Mouse (Mus musculus): ENCODE measurements around the gene Cyp4a31. TPM values are rescaled to one million over a fixed set of nuclear protein-coding genes. Genes with fewer than 3 reads are reported as not detected.
A peak's percentile ranks its signal among the peaks of the same experiment; 100 is the strongest.
"Not testable (repeated sequence)": the region's sequence is repeated elsewhere in the genome, so short reads cannot be mapped to it uniquely, and the experiment has no call there.

Cyp4a31 gene
- polyA plus RNA-seq, 1 experiment from 2014 or later = not detected

DNA sequence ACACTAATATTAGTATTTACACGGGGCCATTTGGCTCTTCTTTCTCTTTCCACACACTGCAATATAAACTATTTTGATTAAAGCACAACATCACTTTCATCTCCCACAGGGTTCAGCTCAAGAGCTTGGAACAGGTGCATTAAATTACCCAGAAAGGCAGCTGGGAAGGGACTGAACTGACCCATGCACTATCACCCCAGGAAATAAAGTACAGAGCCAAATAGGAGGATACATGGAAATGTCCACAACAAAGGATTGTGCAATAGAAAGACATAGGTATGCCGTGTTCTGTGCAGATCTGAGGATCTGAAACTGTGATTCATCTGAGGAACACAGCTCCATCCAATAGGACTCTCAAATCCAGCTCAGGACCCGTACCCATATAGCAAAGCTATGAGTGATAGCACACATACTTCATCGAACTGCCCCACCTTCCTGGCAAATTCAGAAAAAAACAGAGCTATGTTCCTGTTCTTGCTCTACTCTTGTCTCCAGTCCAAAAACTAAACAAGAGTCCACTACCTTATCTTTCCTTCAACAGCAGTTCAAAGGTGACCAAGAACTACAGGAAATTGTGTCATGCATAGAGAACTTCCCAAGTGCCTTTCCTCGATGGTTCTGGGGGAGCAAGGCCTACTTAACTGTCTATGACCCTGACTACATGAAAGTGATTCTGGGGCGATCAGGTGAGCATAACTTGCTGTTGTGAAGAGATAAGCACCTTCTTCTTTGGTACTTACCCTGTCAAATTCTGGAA lies 1.2 kb downstream of the Cyp4a31 start:
- H3K4me2 ChIP-seq; H3K9me3 ChIP-seq (replicated peaks); H3K4me3 ChIP-seq (replicated peaks); H3K27me3 ChIP-seq; DNase-seq; H3K36me3 ChIP-seq; ATAC-seq (ENCODE audit: low read depth); H3K4me1 ChIP-seq (replicated peaks); H3K9ac ChIP-seq; H3K27ac ChIP-seq: not testable (repeated sequence)
- 44% methylated on average over 6 of the region's 6 CpGs for WGBS (ENCODE audit: insufficient replicate concordance)

DNA sequence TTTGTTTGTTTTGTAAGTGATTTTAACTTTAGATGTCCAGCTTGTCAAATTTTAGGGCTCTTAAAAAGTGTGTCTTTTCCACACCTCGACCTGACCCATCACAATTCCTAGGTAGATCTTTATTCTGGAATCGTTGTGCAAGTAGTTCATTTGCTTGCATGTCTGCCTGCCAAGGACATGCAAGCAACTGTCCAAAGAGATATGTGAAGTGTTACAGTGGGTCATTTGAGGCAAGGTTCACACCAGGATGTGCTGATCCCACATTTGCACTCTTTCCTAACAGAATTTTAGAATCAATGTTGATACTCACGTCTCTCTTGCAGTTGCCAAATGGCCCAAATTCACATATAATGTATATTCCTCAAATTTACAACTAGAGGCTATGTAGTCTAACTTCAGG lies 11.8 kb downstream of the Cyp4a31 start:
- no peak overlapping the region for H3K9ac ChIP-seq
- DNase-seq (no peak), ATAC-seq (ENCODE audit: low read depth) (no peak)
- H3K4me1 ChIP-seq (replicated peaks) = no peaks in the 10 kb centered on the region
- WGBS (ENCODE audit: insufficient replicate concordance) = 62% methylated on average over 3 of the region's 3 CpGs
- H3K4me3 ChIP-seq (replicated peaks) = no peak overlapping the region
- no peaks in the 10 kb centered on the region for H3K9me3 ChIP-seq (replicated peaks)
- H3K4me2 ChIP-seq = no peak overlapping the region
- no peak overlapping the region for H3K27ac ChIP-seq
- no peaks in the 10 kb centered on the region for H3K36me3 ChIP-seq
- no peaks in the 10 kb centered on the region for H3K27me3 ChIP-seq

DNA sequence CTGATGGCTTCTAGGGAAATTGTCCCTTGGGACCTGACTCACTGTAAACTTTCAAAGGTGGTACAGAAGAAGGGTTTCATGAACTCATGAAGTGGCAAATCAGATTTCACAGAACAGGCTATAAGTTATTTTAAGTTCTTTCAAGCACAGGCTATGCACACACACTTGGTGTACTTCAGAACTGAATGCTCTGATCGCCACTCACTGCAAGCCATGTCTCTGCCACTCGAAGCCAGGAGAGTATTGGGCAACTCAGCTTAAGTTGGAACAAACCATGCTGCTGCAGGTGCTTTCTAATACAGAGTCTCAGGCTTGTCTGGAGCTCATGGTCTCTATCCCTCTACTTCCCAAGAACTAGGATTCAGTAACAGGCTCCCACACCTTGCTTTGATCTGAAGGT lies 12.3 kb downstream of the Cyp4a31 start:
- WGBS (ENCODE audit: insufficient replicate concordance) = 53% methylated on average over 2 of the region's 2 CpGs

DNA sequence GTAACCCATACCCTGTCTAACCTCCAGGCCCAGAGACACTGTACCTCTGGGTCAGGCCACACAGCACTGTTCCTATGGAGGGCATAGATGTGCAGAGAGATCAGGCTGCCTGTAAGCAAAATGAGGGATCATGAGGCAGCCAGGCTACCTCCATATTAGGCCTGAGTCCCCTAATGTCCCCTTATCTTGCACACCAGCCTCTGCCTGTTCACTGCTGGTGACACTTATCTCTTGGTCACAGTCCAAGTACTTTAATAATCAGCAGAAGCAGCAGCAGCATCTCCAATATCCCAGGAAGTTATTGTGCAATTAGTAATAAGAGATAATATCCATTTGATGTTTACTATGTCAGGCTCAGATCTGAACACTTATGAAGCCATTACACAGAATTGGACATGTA lies 19.6 kb downstream of the Cyp4a31 start:
- Histone ChIP-seq H3K9me3 (replicated peaks) (no peaks in the 10 kb centered on the region), H3K4me3 (replicated peaks) (no peak overlapping the region), H3K4me1 (replicated peaks) (0 out of 2 replicates have a peak, but pooled peaks cover 2% of the 10 kb centered on the region), H3K27me3 (no peaks in the 10 kb centered on the region), H3K9ac (no peak overlapping the region), H3K4me2 (no peak overlapping the region), H3K27ac (no peak overlapping the region), H3K36me3 (no peaks in the 10 kb centered on the region)
- ATAC-seq (ENCODE audit: low read depth) (peak; percentile 98), DNase-seq (peak; percentile 66)

More for the DNA sequence above, 12.3 kb downstream of the Cyp4a31 start:
- Histone ChIP-seq H3K36me3 (no peaks in the 10 kb centered on the region), H3K9ac (no peak overlapping the region), H3K4me3 (replicated peaks) (no peak overlapping the region), H3K27ac (no peak overlapping the region), H3K4me1 (replicated peaks) (no peaks in the 10 kb centered on the region), H3K4me2 (no peak overlapping the region), H3K27me3 (no peaks in the 10 kb centered on the region), H3K9me3 (replicated peaks) (no peaks in the 10 kb centered on the region)
- ATAC-seq (ENCODE audit: low read depth) = no peak
- no peak for DNase-seq

GRCm38 (mm10) chr4:115596357-115596756 lies 32.9 kb downstream of the Cyp4a31 start:
- Histone ChIP-seq H3K4me3 (replicated peaks) (no peak overlapping the region), H3K36me3 (no peaks in the 10 kb centered on the region), H3K27ac (no peak overlapping the region), H3K9me3 (replicated peaks) (no peaks in the 10 kb centered on the region), H3K27me3 (no peaks in the 10 kb centered on the region), H3K9ac (no peak overlapping the region), H3K4me1 (replicated peaks) (no peaks in the 10 kb centered on the region), H3K4me2 (no peak overlapping the region)
- WGBS (ENCODE audit: insufficient replicate concordance) = 68% methylated on average over 1 of the region's 1 CpGs
- DNase-seq (no peak), ATAC-seq (ENCODE audit: low read depth) (no peak)

GRCm38 (mm10) chr4:115596824-115597336 lies 33.4 kb downstream of the Cyp4a31 start:
- Histone ChIP-seq H3K4me3 (replicated peaks) (no peak overlapping the region), H3K27ac (no peak overlapping the region), H3K36me3 (no peaks in the 10 kb centered on the region), H3K4me2 (no peak overlapping the region), H3K27me3 (no peaks in the 10 kb centered on the region), H3K9ac (no peak overlapping the region), H3K9me3 (replicated peaks) (no peaks in the 10 kb centered on the region), H3K4me1 (replicated peaks) (no peaks in the 10 kb centered on the region)
- ATAC-seq (ENCODE audit: low read depth) (no peak), DNase-seq (no peak)
- WGBS (ENCODE audit: insufficient replicate concordance) = 53% methylated on average over 2 of the region's 2 CpGs

DNA sequence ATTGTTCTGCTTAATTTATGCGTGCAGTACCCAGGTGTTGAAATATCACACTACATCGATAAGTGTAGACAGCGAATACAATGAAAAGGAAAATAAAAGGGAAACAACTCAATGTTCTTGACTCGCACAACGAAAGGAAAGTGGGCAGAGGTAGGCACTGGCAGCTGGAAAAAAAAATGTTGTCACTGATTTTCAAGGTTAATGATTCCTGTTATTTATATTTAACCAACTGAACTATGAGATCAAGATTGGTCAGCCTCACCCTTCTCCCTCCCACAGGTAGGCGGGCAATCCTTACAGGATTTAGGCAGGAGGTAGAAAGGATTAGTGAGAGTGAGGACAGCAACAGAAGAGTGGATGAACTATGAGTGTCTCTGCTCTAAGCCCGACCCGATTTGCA lies 37.2 kb downstream of the Cyp4a31 start, which contains the start of gene Cyp4a32:
TSS of gene Cyp4a32 (plus strand) at position 359 of the 400 bp plus-strand sequence.
- H3K4me2 ChIP-seq; H3K27me3 ChIP-seq; H3K4me1 ChIP-seq (replicated peaks); ATAC-seq (ENCODE audit: low read depth); DNase-seq; H3K9me3 ChIP-seq (replicated peaks); H3K27ac ChIP-seq; H3K36me3 ChIP-seq; H3K9ac ChIP-seq; H3K4me3 ChIP-seq (replicated peaks): not testable (repeated sequence)
- 66% methylated on average over 8 of the region's 8 CpGs for WGBS (ENCODE audit: insufficient replicate concordance)

- Histone ChIP-seq H3K36me3 (no peaks in the 10 kb centered on the region), H3K4me3 (replicated peaks) (no peak overlapping the region), H3K4me1 (replicated peaks) (no peaks in the 10 kb centered on the region), H3K27ac (no peak overlapping the region), H3K4me2 (no peak overlapping the region), H3K9me3 (replicated peaks) (no peaks in the 10 kb centered on the region), H3K9ac (no peak overlapping the region), H3K27me3 (no peaks in the 10 kb centered on the region)
- DNase-seq = no peak
- ATAC-seq (ENCODE audit: low read depth) = no peak
Measured at GRCm38 (mm10) chr4:115614005-115614404, 50.6 kb downstream of the Cyp4a31 start.

DNA sequence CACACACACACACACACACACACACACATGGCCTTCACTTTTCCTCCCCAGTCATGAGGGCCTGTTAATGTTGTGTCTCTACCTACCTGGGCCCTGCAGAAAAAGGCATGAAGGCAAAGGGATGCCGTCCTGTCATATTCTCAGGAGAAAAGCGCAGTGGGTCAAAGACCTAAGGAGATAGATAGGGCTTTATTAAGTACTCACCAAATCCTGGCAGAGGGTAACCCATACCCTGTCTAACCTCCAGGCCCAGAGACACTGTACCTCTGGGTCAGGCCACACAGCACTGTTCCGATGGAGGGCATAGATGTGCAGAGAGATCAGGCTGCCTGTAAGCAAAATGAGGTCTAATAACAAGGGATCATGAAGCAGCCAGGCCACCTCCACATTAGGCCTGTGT lies 62.1 kb downstream of the Cyp4a31 start:
- ATAC-seq (ENCODE audit: low read depth); H3K4me1 ChIP-seq (replicated peaks); H3K9ac ChIP-seq; H3K4me3 ChIP-seq (replicated peaks); H3K36me3 ChIP-seq; H3K27ac ChIP-seq; H3K4me2 ChIP-seq; H3K9me3 ChIP-seq (replicated peaks); DNase-seq; H3K27me3 ChIP-seq: not testable (repeated sequence)
- 81% methylated on average over 3 of the region's 3 CpGs for WGBS (ENCODE audit: insufficient replicate concordance)

Other genes with a start within 250 kb of the Cyp4a31 start
- not detected in 2 replicates for gene Cyp4a12b, start 152.0 kb upstream of the Cyp4a31 start, polyA plus RNA-seq (2015; fragmentation: Nextera tagmentation; extraction: Ambion mirVana)
- not detected in 2 replicates for gene Cyp4a30b, start 111.0 kb upstream of the Cyp4a31 start, polyA plus RNA-seq (2015; fragmentation: Nextera tagmentation; extraction: Ambion mirVana)
- not detected in 2 replicates for gene Cyp4a14, start 67.5 kb upstream of the Cyp4a31 start, polyA plus RNA-seq (2015; fragmentation: Nextera tagmentation; extraction: Ambion mirVana)
- gene Cyp4a10, start 45.4 kb upstream of the Cyp4a31 start, polyA plus RNA-seq (2015; fragmentation: Nextera tagmentation; extraction: Ambion mirVana) = not detected in 2 replicates
- not detected in 2 replicates for gene Cyp4a32, start 37.3 kb downstream of the Cyp4a31 start, polyA plus RNA-seq (2015; fragmentation: Nextera tagmentation; extraction: Ambion mirVana)
- gene Cyp4b1, start 84.1 kb downstream of the Cyp4a31 start, polyA plus RNA-seq (2015; fragmentation: Nextera tagmentation; extraction: Ambion mirVana) = 0.71 and 0.82 TPM in 2 replicates
- 10.6 and 13.9 TPM in 2 replicates for gene Efcab14, start 174.1 kb downstream of the Cyp4a31 start, polyA plus RNA-seq (2015; fragmentation: Nextera tagmentation; extraction: Ambion mirVana)
- not detected in 2 replicates for gene Tex38, start 217.4 kb downstream of the Cyp4a31 start, polyA plus RNA-seq (2015; fragmentation: Nextera tagmentation; extraction: Ambion mirVana)
- 19.5 and 20.7 TPM in 2 replicates for gene Atpaf1, start 221.2 kb downstream of the Cyp4a31 start, polyA plus RNA-seq (2015; fragmentation: Nextera tagmentation; extraction: Ambion mirVana)

Measured in liver, embryonic 13.5 days (tissue).